Mouse (Mus musculus): ENCODE data around the gene Sema3f. TPM values are rescaled to one million over a fixed set of nuclear protein-coding genes. Genes with fewer than 3 reads are reported as not detected.

Gene Sema3f
- total RNA-seq, 1 experiment from 2014 or later: 22.8 TPM

- peak; percentile 91 for DNase-seq
Observed at GRCm38 (mm10) chr9:107633091-107633660, 77.1 kb downstream of the Sema3f start.

GRCm38 (mm10) chr9:107632478-107632877 is 77.8 kb downstream of the Sema3f start:
- DNase-seq: peak; percentile 63

DNA sequence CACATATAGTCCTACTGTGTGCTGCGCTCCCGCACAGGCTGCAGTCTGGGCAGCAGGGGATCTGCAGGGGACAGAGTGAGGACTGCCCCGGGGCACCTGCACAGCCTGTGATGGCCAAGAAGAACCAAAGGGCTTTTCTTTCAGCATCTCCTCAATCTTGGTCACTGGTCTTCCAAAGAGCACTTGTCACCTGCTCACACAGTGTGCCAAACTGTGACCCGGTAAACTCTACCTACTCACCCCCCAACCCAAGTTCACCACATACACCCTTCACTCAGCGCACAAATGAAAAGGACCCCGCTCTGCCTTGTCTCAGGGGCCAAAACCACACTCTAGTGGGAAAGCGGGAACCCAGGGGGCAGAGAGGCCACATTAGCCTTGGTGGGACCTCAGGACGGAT is 78.4 kb downstream of the Sema3f start:
- no peak for DNase-seq

Other genes starting within 250 kb of the Sema3f start
- gene Tmem115, start 176.5 kb downstream of the Sema3f start, total RNA-seq (2021): 36.1 and 36.9 TPM in 2 replicates
- gene Cyb561d2, start 168.3 kb downstream of the Sema3f start, total RNA-seq (2021): 14.0 and 17.4 TPM in 2 replicates
- 21.5 and 22.2 TPM in 2 replicates for gene Nprl2, start 168.2 kb downstream of the Sema3f start, total RNA-seq (2021)
- gene Zmynd10, start 163.2 kb downstream of the Sema3f start, total RNA-seq (2021): 0.19 and 0.38 TPM in 2 replicates
- gene Rassf1, start 158.9 kb downstream of the Sema3f start, total RNA-seq (2021): 22.9 and 26.2 TPM in 2 replicates
- 32.7 and 37.9 TPM in 2 replicates for gene Tusc2, start 147.2 kb downstream of the Sema3f start, total RNA-seq (2021)
- gene Hyal2, start 142.5 kb downstream of the Sema3f start, total RNA-seq (2021): 35.0 and 38.9 TPM in 2 replicates
- gene Hyal1, start 133.5 kb downstream of the Sema3f start, total RNA-seq (2021): 9.9 and 17.6 TPM in 2 replicates
- 19.6 and 21.0 TPM in 2 replicates for gene Naa80, start 131.6 kb downstream of the Sema3f start, total RNA-seq (2021)
- 1.4 and 1.6 TPM in 2 replicates for gene Hyal3, start 129.7 kb downstream of the Sema3f start, total RNA-seq (2021)
- gene Ifrd2, start 122.8 kb downstream of the Sema3f start, total RNA-seq (2021): 42.1 and 43.1 TPM in 2 replicates
- 8.3 and 8.7 TPM in 2 replicates for gene Sema3b, start 101.2 kb downstream of the Sema3f start, total RNA-seq (2021)
- gene Gnai2, start 75.1 kb downstream of the Sema3f start, total RNA-seq (2021): 249 and 284 TPM in 2 replicates
- 4.9 and 85.2 TPM in 2 replicates for gene Slc38a3, start 40.9 kb downstream of the Sema3f start, total RNA-seq (2021)
- 0.34 and 0.41 TPM in 2 replicates for gene Gnat1, start 30.8 kb downstream of the Sema3f start, total RNA-seq (2021)
- gene Rbm5, start 60.5 kb upstream of the Sema3f start, total RNA-seq (2021): 108 and 137 TPM in 2 replicates
- gene Rbm6, start 162.8 kb upstream of the Sema3f start, total RNA-seq (2021): 49.8 and 61.4 TPM in 2 replicates
- 12.3 and 14.0 TPM in 2 replicates for gene Mon1a, start 177.7 kb upstream of the Sema3f start, total RNA-seq (2021)
- gene Mst1r, start 196.4 kb upstream of the Sema3f start, total RNA-seq (2021): 5.0 and 8.7 TPM in 2 replicates
- not detected in 2 replicates for gene Actl11, start 218.0 kb upstream of the Sema3f start, total RNA-seq (2021)
- 1.3 and 2.3 TPM in 2 replicates for gene Camkv, start 225.2 kb upstream of the Sema3f start, total RNA-seq (2021)
- 3.7 and 5.7 TPM in 2 replicates for gene Traip, start 239.7 kb upstream of the Sema3f start, total RNA-seq (2021)